7 mouse cellular contexts compared by ENCODE assay signal in genomic region chr17:26584558-26585136, GRCm38 (mm10). TPM values are rescaled to one million over a fixed set of nuclear protein-coding genes. Genes with fewer than 3 reads are reported as not detected.
DNase-seq lines count a peak whose midpoint lies in the region; ATAC-seq lines count a peak whose summit lies in the region.

No protein-coding gene starts in this region.

- no peak overlapping the region for H3K4me2 ChIP-seq in embryonic facial prominence, embryonic 11.5 days (ENCODE audit: low read depth, low read length)
- peak overlapping the region; percentile 54 for H3K4me2 ChIP-seq in heart, embryonic 11.5 days
- peak overlapping the region; percentile 7 for H3K4me2 ChIP-seq in kidney, embryonic 15.5 days

- H3K9me3 ChIP-seq in embryonic facial prominence, embryonic 11.5 days (replicated peaks; ENCODE audit: control insufficient read depth, low read length) = no peaks in the 10 kb centered on the region
- H3K9me3 ChIP-seq in heart, embryonic 11.5 days (replicated peaks; ENCODE audit: control insufficient read depth, low read length) = no peaks in the 10 kb centered on the region
- H3K9me3 ChIP-seq in kidney, embryonic 15.5 days (replicated peaks) = no peaks in the 10 kb centered on the region

- 54% methylated on average over 15 of the region's 15 CpGs for WGBS in embryonic facial prominence, embryonic 11.5 days
- WGBS in heart, embryonic 11.5 days (ENCODE audit: insufficient replicate concordance) = 13% methylated on average over 15 of the region's 15 CpGs
- 30% methylated on average over 15 of the region's 15 CpGs for WGBS in kidney, embryonic 15.5 days

- no peaks in the 10 kb centered on the region for H3K27me3 ChIP-seq in embryonic facial prominence, embryonic 11.5 days (ENCODE audit: control insufficient read depth, insufficient read depth, low read length)
- H3K27me3 ChIP-seq in heart, embryonic 11.5 days (ENCODE audit: control insufficient read depth, insufficient read depth, low read length) = no peaks in the 10 kb centered on the region
- H3K27me3 ChIP-seq in kidney, embryonic 15.5 days = no peaks in the 10 kb centered on the region

- ATAC-seq in embryonic facial prominence, embryonic 11.5 days (replicated peaks; ENCODE audit: insufficient number of reproducible peaks, low FRiP score, low TSS enrichment, low read depth) = peak; percentile 66; the same call in 1 of the 2 replicates
- peak; percentile 86 for ATAC-seq in heart, embryonic 11.5 days (replicated peaks; ENCODE audit: insufficient number of reproducible peaks, low FRiP score, low TSS enrichment)
- ATAC-seq in kidney, embryonic 15.5 days (replicated peaks; ENCODE audit: low FRiP score) = peak; percentile 89

- H3K4me1 ChIP-seq in embryonic facial prominence, embryonic 11.5 days (ENCODE audit: control insufficient read depth, insufficient read depth, low read length) = no peaks in the 10 kb centered on the region; the same call in 1 of the 2 replicates
- H3K4me1 ChIP-seq in heart, embryonic 11.5 days (ENCODE audit: control insufficient read depth, insufficient read depth, low read length) = peaks cover 45% of the 10 kb centered on the region
- peaks cover 39% of the 10 kb centered on the region for H3K4me1 ChIP-seq in kidney, embryonic 15.5 days

- peaks cover 2% of the 10 kb centered on the region; the same call in 1 of the 2 replicates for H3K36me3 ChIP-seq in embryonic facial prominence, embryonic 11.5 days (replicated peaks; ENCODE audit: control insufficient read depth, insufficient read depth, low read depth, low read length)
- no peaks in the 10 kb centered on the region for H3K36me3 ChIP-seq in heart, embryonic 11.5 days (ENCODE audit: control insufficient read depth, insufficient read depth, low read length)
- H3K36me3 ChIP-seq in kidney, embryonic 15.5 days = peaks cover 25% of the 10 kb centered on the region

- DNase-seq in adrenal gland, adult 18-20 months (ENCODE audit: low spot score in 2 of 2) = peak; percentile 60
- DNase-seq in embryonic facial prominence, embryonic 11.5 days (ENCODE audit: low spot score) = peak; percentile 37
- peak; percentile 81 for DNase-seq in lung, postnatal 14 days
- DNase-seq in testis, postnatal 14 days (ENCODE audit: low spot score) = peak; percentile 49
- no peak for DNase-seq in frontal cortex, postnatal 14 days (ENCODE audit: low spot score in 2 of 2)

- no peak overlapping the region for H3K27ac ChIP-seq in embryonic facial prominence, embryonic 11.5 days (replicated peaks; ENCODE audit: low read depth, low read length)
- H3K27ac ChIP-seq in heart, embryonic 11.5 days (ENCODE audit: low read depth, low read length) = peak overlapping the region; percentile 95
- peak overlapping the region; percentile 95 for H3K27ac ChIP-seq in kidney, embryonic 15.5 days

- H3K9ac ChIP-seq in embryonic facial prominence, embryonic 11.5 days (replicated peaks; ENCODE audit: low read length) = no peak overlapping the region
- peak overlapping the region; percentile 50 for H3K9ac ChIP-seq in heart, embryonic 11.5 days (ENCODE audit: low read depth, low read length)
- no peak overlapping the region for H3K9ac ChIP-seq in kidney, embryonic 15.5 days

- no peak overlapping the region for H3K4me3 ChIP-seq in embryonic facial prominence, embryonic 11.5 days (ENCODE audit: low read depth, low read length)
- peak overlapping the region; percentile 4; the same call in 1 of the 2 replicates for H3K4me3 ChIP-seq in heart, embryonic 11.5 days (ENCODE audit: low read depth, low read length)
- H3K4me3 ChIP-seq in kidney, embryonic 15.5 days (replicated peaks) = no peak overlapping the region

RNA-seq across cellular contexts. Expression of gene Dusp1, which starts 22.7 kb away (rescaled TPM):
- total RNA-seq in adrenal gland, adult 18-20 months (2021) = 10 to 100 TPM; 48.7 to 56.1 TPM
- polyA plus RNA-seq in embryonic facial prominence, embryonic 11.5 days (2014; fragmentation: Nextera tagmentation; extraction: Ambion mirVana) = 25.4 and 27.5 TPM in 2 replicates
- polyA plus RNA-seq in heart, embryonic 11.5 days (2014; fragmentation: Nextera tagmentation; extraction: Ambion mirVana) = 30.0 and 33.9 TPM in 2 replicates
- polyA plus RNA-seq in kidney, embryonic 15.5 days (2015; fragmentation: Nextera tagmentation; extraction: Ambion mirVana) = 23.1 and 24.8 TPM in 2 replicates

RNA-seq across cellular contexts. Expression of gene Ergic1, which starts 23.4 kb away (rescaled TPM):
- total RNA-seq in adrenal gland, adult 18-20 months (2021) = 100 to 1,000 TPM; 159 to 166 TPM
- 133 and 138 TPM in 2 replicates for polyA plus RNA-seq in embryonic facial prominence, embryonic 11.5 days (2014; fragmentation: Nextera tagmentation; extraction: Ambion mirVana)
- polyA plus RNA-seq in heart, embryonic 11.5 days (2014; fragmentation: Nextera tagmentation; extraction: Ambion mirVana) = 147 TPM in 2 replicates
- polyA plus RNA-seq in kidney, embryonic 15.5 days (2015; fragmentation: Nextera tagmentation; extraction: Ambion mirVana) = 124 and 131 TPM in 2 replicates

Comparison
In these comparisons a context has a peak if more than half of its experiments do, and no peak if none do; other contexts are left out.
1. DNase-seq: peak in adrenal gland, adult 18-20 months (2 of 2), embryonic facial prominence, embryonic 11.5 days (single experiment), lung, postnatal 14 days (single experiment) and testis, postnatal 14 days (single experiment); none in frontal cortex, postnatal 14 days (0 of 2).
2. Peak in every context shown above with its lines, with median percentiles within 50 percentile points of each other: ATAC-seq.